ENCODE assay signal across 14 mouse cellular contexts in genomic region chr1:36013823-36014341, GRCm38 (mm10). TPM values are rescaled to one million over a fixed set of nuclear protein-coding genes. Genes with fewer than 3 reads are reported as not detected.
DNase-seq lines count a peak whose midpoint lies in the region; ATAC-seq and TF ChIP-seq lines count a peak whose summit lies in the region.
"Had no signal": no experiment of that assay in that cellular context is flagged by ENCODE, and none has a peak within 500 bp of the region (broad histone marks: within the 10 kb centered on the region; RNA-seq: fewer than 3 reads in every experiment).

No protein-coding gene starts in this region.

- no peaks in the 10 kb centered on the region for H3K36me3 ChIP-seq in lung, embryonic 14.5 days (ENCODE audit: insufficient read depth)
- no peaks in the 10 kb centered on the region for H3K36me3 ChIP-seq in stomach, postnatal 0 days (ENCODE audit: control insufficient read depth, insufficient read depth, low read length)
- H3K36me3 ChIP-seq: liver, embryonic 13.5 days; neural tube, embryonic 13.5 days had no signal

- DNase-seq in lung, embryonic 14.5 days, result peak; percentile 31
- no peak for DNase-seq in lung, adult 2 months
- peak; percentile 98 for DNase-seq in ZHBTc4 (ENCODE audit: low read depth, low spot score)
- DNase-seq in kidney, postnatal 10 days, result peak; percentile 66
- peak; percentile 44 for DNase-seq in stomach, postnatal 0 days (ENCODE audit: low spot score)
- DNase-seq in spleen, postnatal 14 days (ENCODE audit: low spot score in 2 of 2), result no peak
- no peak for DNase-seq in adrenal gland, adult (ENCODE audit: inconsistent age in 2 of 2, low spot score in 1 of 2)
- DNase-seq: cerebellum, adult 9-11 months; heart, postnatal 10 days; liver, embryonic 13.5 days; midbrain, embryonic 14.5 days had no signal

- H3K4me1 ChIP-seq in lung, embryonic 14.5 days (ENCODE audit: insufficient read depth), result peaks cover 23% of the 10 kb centered on the region
- H3K4me1 ChIP-seq in lung, adult 2 months (ENCODE audit: control insufficient read depth, insufficient read depth, low read length), result no peaks in the 10 kb centered on the region
- no peaks in the 10 kb centered on the region for H3K4me1 ChIP-seq in stomach, postnatal 0 days (replicated peaks; ENCODE audit: control insufficient read depth, insufficient read depth)
- H3K4me1 ChIP-seq: liver, embryonic 13.5 days had no signal

- no peak for TF ChIP-seq POLR2A in lung, adult 2 months (IDR thresholded peaks at IDR 0.05; ENCODE audit: borderline replicate concordance, extremely low read depth, low read depth, low read length)

- TF ChIP-seq EP300 in stomach, postnatal 0 days (optimal IDR thresholded peaks at IDR 0.05), result no peak

- H3K9ac ChIP-seq in lung, embryonic 14.5 days, result no peak overlapping the region
- no peak overlapping the region for H3K9ac ChIP-seq in stomach, postnatal 0 days (ENCODE audit: low read length)
- H3K9ac ChIP-seq: liver, embryonic 13.5 days; neural tube, embryonic 13.5 days had no signal

- ATAC-seq in lung, embryonic 14.5 days (ENCODE audit: insufficient read depth), result no peak
- peak; percentile 53; the same call in 1 of the 2 replicates for ATAC-seq in stomach, postnatal 0 days (ENCODE audit: low FRiP score, low TSS enrichment)
- ATAC-seq: forebrain, embryonic 16.5 days had no signal

- H3K4me3 ChIP-seq in lung, embryonic 14.5 days (ENCODE audit: low read depth, low read length), result no peak overlapping the region
- H3K4me3 ChIP-seq in lung, adult 2 months (replicated peaks; ENCODE audit: extremely low read depth, low read depth, low read length), result no peak overlapping the region
- H3K4me3 ChIP-seq in stomach, postnatal 0 days (ENCODE audit: low read depth, low read length), result no peak overlapping the region
- H3K4me3 ChIP-seq: liver, embryonic 13.5 days; neural tube, embryonic 13.5 days had no signal

- H3K27ac ChIP-seq in lung, embryonic 14.5 days (ENCODE audit: low read depth), result no peak overlapping the region
- no peak overlapping the region for H3K27ac ChIP-seq in stomach, postnatal 0 days (replicated peaks)
- H3K27ac ChIP-seq: liver, embryonic 13.5 days; neural tube, embryonic 13.5 days had no signal

- no peak for TF ChIP-seq CTCF in lung, embryonic 14.5 days (IDR thresholded peaks at IDR 0.05; ENCODE audit: low read depth)
- no peak for TF ChIP-seq CTCF in lung, adult 2 months (IDR thresholded peaks at IDR 0.05; ENCODE audit: insufficient read depth, low read length)
- TF ChIP-seq CTCF in stomach, postnatal 0 days (IDR thresholded peaks at IDR 0.05; ENCODE audit: low read depth), result no peak

- WGBS in lung, embryonic 14.5 days, result 41% methylated on average over 11 of the region's 11 CpGs
- 59% methylated on average over 11 of the region's 11 CpGs for WGBS in lung, adult 2 months
- 39% methylated on average over 11 of the region's 11 CpGs for WGBS in stomach, postnatal 0 days

- no peaks in the 10 kb centered on the region for H3K9me3 ChIP-seq in lung, embryonic 14.5 days (ENCODE audit: low read depth, low read length)
- H3K9me3 ChIP-seq in stomach, postnatal 0 days (ENCODE audit: control insufficient read depth, low read length), result no peaks in the 10 kb centered on the region
- H3K9me3 ChIP-seq: liver, embryonic 13.5 days; neural tube, embryonic 13.5 days had no signal

- H3K27me3 ChIP-seq in lung, embryonic 14.5 days (ENCODE audit: insufficient read depth, low read length), result no peaks in the 10 kb centered on the region
- no peaks in the 10 kb centered on the region for H3K27me3 ChIP-seq in stomach, postnatal 0 days (ENCODE audit: control insufficient read depth, insufficient read depth, low read length)
- H3K27me3 ChIP-seq: CH12.LX; liver, embryonic 13.5 days; neural tube, embryonic 13.5 days had no signal

- no peak overlapping the region for H3K4me2 ChIP-seq in lung, embryonic 14.5 days
- no peak overlapping the region for H3K4me2 ChIP-seq in stomach, postnatal 0 days (replicated peaks; ENCODE audit: low read depth)
- H3K4me2 ChIP-seq: liver, embryonic 13.5 days; neural tube, embryonic 13.5 days had no signal

RNA-seq across cellular contexts. Expression of gene Hs6st1, which starts 54.3 kb away (rescaled TPM):
- 14.2 and 16.2 TPM in 2 replicates for polyA plus RNA-seq in lung, embryonic 14.5 days (2014; fragmentation: Nextera tagmentation; extraction: Ambion mirVana)
- polyA plus RNA-seq in lung, adult 2 months (2012; rRNA removed), result 33.8 and 35.0 TPM in 2 replicates
- 5.7 and 6.8 TPM in 2 replicates for polyA plus RNA-seq in stomach, postnatal 0 days (2015; fragmentation: Nextera tagmentation; extraction: Ambion mirVana)

Comparison
In these comparisons a context has a peak if more than half of its experiments do, and no peak if none do; other contexts are left out.
1. DNase-seq: peak in lung, embryonic 14.5 days (single experiment), ZHBTc4 (single experiment), kidney, postnatal 10 days (single experiment) and stomach, postnatal 0 days (single experiment); none in lung, adult 2 months (single experiment), spleen, postnatal 14 days (0 of 2) and adrenal gland, adult (0 of 2).